Mouse (Mus musculus) right cerebral cortex, postnatal 36 days (tissue): ENCODE data around the gene Clec3a.
A peak's percentile ranks its signal among the peaks of the same experiment; 100 is the strongest.

ENCODE experiments used
- DNase-seq, 2 experiments: peaks; one replicate each; pipeline ENCODE4 v3.0.0; 2022; ENCODE audit warnings: low spot score in 2 of 2, mixed read lengths in 1 of 2

Clec3a gene

DNA sequence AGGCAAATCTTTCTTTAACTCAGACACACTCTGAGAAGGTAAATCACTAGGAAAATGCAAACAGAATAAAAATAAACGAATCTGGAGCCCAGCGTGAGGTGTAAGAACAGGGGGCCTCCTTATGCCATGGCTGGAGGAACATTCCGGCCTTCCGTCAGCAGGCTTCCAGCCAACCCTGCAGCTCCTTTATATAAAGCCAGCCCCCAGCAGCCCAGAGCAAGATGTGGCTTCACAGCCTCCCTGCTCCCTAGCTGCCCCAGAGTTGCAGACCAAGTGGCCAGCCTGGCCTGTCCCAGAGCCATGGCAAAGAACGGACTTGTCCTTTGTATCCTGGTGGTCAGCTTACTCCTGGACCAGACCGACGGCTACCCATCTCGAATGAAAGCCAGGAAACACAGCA, at the start of gene Clec3a:
Clec3a (plus strand) TSS at position 301 of the 400 bp plus-strand sequence.
- DNase-seq = no peak

DNA sequence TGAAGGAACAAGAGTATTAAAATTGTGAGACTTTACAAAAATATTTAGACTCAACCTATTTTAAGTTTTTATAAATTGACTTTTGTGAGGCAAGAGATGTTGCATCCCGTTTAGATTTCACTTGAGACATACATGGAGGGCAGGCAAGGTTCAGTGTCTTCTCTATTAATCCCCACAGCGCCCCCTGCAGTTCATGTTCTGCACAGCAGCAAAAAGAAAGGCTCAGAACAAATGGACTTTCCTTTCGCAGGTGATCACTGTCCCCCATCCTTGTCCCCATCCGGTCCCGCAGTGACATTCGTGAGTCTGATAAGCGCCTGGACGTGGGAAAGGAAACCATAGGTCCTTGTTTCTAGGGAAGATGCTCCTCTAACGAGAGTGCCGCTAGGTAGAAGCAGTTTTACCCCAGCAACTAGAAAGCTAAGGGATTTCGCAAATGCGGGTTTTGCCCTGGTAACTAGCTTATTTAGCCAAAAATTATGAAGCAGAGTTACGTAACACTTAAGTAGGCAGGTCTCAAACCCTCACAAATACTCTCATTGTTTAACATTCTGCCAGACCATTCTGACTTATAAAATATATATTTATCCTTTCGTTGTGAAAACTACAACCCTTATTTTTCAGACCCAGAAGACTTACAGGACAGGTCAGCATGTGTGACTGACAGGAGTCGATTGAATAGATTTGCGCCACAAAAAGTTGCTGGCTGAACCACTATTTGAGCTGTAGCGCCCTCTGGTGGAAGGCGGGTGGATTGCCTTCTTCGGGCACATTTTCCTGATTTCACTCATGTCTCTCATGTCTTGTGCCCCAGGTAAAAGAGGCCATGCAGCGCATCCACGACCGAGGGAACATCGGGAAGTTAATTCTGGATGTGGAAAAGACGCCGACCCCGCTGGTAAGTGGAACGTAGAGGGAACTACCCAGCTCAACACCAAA, 48.6 kb upstream of the Clec3a start:
- peak; percentile 52 to 68 for DNase-seq

DNA sequence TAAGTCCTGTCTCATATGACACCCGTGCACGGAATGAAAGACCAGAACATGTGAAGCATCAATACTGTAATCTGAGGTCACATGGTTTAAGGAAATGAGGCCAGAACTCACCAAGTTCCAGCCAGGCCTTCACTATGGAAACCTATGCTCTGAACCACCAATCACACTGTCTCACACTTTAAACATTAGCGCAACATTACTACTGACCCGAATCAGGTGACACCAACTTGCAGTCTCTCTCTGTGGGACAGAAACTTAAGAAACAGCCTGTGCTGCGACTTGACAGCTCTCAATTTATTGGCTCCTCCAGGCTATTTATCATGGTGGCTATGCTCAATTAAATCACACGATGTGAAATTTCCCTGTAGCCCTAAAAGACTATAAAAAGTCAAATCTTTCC, 43.5 kb upstream of the Clec3a start:
- no peak for DNase-seq

DNA sequence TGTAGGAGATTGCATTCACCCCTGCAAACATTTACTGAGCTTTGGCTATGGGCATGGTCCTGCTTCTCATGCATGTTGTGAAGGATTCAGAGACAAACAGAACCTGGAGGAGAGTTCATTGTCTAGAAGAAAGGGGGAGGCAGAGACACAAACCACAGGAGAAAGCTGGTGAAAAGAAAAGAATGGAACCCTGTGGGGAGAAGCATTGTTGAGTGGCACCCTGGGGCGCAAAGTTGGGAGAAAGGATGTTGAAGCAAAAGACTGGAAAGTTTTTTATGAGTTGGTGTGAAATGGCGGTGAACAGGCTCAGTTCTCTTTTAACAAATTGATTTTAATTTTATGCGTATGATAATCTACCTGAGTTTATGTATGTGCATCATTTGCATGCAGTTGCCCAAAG, 33.7 kb upstream of the Clec3a start:
- DNase-seq = no peak

DNA sequence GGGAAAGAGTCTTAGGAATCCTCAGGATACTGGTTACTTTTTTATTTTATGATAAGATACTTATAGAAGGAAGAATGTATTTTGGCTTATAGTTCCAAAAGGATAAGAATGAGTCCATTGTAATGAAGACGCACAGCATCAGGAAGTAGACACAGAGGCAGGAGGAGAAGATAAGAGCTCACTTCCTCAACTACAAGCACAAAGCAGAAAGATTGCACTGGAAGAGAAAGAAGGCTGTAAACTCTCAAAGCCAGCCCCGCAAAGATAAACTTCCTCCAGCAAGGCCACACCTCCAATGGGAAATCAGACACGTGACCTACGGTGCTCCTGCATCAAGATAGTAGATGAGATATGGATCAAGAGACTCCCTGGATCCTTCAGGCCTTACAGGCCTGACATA, 30.4 kb upstream of the Clec3a start:
- no peak for DNase-seq

DNA sequence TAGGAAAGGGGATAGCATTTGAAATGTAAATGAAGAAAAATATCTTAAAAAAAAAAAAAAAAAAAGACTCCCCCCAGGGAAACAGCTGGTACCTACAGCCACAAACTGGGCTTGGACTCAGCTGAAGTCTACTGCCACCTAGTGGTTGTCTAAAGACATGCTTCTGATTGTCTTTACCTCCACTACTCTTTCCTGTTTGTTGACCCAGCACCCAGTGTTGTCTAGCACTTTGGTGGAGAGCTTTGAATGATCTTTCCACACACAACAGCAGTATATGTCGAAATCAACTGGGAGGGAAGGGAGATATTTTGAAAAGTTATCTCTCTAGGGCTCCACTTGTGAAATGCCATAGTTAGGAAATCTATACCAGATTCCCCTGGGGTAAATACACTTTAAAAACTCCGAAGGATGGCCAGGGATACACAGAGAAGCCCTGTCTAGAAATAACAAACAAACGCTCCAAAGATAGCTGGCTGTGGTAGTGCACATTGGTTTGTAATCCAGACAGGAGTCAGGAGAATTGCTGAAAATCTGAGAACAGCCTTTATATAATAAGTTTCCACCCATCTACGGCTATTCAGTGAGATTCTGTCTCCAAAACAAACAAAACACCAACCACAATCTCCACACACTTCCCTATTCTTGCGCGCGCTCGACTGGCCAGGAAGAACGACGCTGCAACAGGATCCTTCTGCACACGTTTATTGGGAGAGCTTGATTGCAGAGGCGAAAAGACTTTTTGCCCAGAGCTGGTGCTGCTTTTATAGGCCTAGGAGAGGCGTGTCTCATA, 27.2 kb upstream of the Clec3a start:
- DNase-seq = no peak

DNA sequence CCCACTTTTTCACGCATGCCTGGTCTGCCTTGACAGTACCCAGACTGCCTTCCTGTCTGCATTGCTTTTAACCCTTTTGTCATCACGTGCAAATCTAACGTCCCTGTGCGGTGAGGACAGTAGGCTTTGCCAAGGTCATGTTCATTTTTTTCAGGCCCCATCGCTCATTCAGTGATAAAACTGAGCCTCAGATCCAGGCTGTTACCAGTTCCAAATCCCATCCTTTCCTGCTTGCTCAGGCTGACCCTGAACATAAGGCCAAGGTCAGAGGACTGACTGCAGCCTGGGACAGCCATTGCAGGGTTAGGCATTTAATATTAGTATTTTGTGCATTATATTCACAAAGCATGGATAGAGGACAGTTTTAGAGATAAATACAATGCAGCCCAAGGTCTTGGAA, 19.6 kb upstream of the Clec3a start:
- no peak for DNase-seq

DNA sequence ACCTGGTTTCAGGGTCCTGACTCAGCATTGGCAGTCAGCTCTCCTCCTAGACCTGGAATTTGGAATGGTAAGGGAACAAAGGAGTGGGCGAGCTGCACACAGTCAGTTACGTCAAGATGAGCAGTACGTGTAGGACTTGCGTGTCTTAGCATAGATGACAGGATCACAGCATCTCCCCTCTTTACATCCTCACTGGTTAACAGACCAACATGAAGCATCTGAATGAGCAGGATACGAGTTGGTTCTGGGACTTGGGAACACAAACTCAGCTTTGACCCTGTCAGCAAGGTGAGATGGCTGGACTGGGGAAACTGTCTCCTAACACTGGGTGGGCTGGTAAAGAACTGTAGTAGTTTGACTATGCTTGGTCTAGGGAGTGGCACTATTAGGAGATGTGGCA, 18.6 kb upstream of the Clec3a start:
- DNase-seq = no peak

DNA sequence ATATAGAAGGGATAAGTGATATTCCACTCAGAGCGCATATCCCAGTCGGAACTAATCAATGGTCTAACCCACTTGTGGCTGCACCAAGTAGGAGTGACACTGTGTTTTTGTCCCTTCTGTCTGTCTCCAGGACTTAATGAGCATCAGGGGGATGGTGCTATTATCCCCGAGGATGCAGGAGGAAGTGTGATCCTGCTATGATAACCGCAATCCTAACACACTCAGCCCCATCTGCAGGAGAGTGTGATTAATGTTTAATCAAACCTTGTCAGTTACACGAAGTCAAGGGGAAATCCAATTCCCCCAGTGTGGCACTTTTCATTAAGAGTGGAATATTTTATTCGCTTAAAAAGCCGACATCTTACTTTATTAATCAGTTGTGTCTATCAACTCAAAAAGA, 16.2 kb upstream of the Clec3a start:
- DNase-seq = no peak

DNA sequence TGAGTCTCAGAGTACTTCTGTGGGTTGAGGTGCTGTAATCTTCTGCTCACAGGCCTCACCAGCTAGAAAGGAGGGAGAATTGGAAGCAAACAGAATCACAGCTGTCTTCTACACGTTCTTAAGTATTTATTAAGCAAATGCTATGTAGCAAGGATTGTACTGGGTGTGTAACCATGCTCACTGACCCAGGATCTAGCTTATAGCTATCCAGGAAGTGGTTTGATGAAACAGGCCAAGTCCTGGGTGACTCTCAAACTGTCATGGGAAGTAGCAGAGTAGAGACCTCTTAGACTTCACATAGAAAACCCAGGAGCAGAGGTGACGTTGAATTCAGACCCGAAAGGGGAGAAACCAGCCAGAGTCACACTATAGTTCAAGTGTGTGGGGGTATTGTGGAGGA, 6.5 kb upstream of the Clec3a start:
- no peak for DNase-seq

DNA sequence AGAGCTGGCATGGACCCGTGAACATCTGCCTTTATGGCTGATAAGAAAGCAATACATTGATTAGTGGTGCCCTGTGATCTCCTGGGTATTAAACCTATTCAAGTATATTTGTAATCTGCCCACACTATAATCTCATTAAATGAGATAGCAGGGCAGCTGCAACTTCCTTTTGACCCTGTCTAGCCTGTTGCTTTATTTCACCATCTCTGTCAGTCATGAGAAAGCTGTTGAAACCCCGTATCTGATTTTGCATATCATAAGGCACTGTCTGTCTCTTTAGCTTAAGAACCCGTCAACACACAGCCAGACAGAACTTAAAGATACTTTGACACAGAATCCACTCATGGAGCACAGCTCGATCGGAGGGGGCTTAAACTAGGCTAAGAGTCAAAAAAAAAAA, 600 bp downstream of the Clec3a start:
- DNase-seq = no peak

DNA sequence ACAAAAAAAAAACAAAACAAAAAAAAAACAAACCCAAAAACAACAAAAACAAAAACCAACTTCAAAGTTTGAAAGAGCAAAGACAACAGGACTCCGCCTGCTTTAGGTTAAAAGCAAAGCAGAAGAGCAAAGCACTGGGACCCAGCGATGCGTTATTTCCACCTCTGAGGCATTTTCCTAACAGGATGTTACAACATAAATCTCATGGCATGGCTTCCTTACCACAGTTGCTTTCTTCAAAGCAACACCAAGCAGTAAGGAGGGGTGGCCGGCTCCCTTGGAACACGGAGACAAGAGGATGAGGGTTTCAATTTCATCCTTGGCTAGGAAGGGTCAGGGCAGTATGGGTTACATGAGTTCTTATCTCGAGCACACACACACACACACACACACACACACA, 1.0 kb downstream of the Clec3a start:
- no peak for DNase-seq

DNA sequence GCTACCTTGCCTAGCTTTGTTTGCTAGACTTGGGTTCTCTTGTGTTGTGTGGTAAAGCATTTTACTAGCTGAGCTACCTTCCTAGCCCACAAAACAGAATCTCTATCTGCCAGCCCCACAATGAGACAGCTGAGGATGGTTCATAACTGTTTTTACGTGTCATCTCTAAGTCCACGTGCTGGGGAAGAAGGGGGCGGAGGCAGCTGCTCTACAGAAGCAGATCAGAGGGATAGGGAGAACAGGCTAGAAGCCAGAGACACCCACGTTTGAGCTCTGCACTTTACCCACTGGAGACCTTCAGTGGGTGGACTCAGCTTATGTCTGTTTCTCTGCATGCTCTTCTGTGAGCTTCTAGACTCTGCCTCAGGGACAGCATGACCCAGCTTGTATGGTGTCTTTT, 3.7 kb downstream of the Clec3a start:
- DNase-seq = peak; percentile 20 to 53

DNA sequence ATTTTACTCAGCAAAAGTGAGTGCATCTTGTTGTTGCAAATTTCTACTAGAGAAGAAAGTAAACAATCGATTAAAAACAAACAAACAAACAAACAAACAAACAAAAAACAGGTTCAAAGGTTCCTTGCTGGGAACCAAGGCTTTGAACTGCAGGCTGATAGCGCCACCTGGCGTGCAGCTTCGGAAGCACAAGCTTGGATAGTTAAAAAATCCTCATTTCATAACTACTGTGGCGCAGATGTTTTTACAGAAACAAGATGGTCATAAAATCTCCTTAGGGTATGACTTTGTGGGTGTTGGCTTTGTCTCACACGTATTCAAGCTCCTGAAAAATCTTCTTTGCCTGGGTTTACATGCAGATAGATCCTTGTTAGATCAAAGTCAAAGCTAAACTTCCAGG, 20.4 kb downstream of the Clec3a start:
- no peak for DNase-seq

DNA sequence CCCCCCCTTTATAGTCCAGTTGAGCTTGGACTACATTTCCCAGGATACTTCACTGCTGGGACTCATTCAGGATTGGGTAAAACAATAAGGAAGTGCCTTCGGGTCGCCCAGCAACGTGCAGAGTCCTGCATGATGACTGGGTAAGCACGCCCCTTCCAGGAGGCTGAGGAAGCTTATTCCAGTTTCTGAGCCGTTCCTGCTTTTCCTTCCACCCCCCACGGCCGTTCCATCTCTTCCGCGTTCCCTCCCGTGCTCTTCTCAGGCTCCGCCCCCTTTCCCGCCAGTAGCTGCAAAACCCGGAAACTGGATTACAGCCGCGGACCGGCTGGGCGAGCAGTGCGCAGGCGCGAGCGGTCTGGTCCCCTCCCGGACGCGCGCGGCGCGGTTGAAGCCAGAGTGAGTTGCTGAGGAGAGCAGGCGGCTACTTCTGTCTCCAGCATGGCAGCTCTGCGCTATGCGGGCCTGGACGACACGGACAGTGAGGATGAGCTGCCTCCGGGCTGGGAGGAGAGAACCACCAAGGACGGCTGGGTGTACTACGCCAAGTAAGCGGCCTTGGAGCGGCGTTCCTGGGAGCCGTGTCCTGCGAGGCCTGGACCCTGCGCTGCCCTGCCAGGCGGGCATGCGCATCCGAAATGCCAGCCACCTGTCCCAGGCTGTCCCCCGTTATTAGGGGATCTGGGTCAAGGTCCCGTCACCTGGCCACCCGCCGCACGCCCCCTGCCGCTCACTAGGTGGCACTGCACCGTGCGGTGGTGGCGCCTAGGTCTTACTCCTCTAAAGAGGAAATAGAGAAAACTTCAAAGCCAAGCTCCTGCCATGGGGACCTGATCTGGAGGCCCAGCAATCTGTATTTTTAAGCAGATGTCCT, 21.7 kb downstream of the Clec3a start, which contains the start of gene Wwox:
Wwox (plus strand) TSS at position 322 of the 871 bp plus-strand sequence.
- DNase-seq = peak; percentile 98 to 99

DNA sequence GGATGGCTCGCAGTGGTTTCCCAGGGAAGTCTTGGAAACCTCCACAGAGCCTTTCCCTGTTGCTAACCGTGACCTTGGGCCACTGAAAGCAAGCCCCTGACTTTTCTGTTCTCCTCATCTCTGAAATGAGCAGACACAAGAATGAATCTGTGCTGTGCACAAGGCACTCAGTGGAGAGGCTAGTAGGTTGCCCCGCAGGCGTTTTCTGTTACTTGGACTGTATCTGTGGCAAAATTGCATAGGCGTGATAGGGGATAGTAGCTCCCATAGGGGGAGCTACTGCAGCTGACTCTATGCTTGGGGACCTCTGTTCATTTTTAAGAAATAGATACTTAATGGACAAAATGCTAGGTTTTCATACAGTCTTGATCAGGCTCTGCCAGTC, 22.3 kb downstream of the Clec3a start:
- DNase-seq = no peak

DNA sequence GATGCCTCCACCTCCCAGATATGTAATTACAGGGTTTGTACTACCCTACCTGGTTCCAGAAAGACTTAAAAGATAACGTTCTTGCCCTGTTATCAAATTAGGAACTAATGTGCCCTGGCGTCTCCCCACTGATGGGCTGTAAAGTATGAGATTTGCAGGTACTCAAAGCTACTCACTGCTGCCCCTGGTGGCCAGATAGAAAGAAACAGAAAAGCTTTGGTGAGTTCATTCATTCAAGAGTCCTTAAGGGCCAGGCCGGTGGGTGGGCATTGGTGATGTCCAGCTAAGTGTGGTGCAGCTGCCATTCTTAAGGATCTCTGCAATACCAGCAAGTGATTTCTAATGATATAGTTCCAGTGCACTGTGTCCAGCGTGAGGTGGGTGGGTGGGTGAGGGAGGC, 23.7 kb downstream of the Clec3a start:
- no peak for DNase-seq

DNA sequence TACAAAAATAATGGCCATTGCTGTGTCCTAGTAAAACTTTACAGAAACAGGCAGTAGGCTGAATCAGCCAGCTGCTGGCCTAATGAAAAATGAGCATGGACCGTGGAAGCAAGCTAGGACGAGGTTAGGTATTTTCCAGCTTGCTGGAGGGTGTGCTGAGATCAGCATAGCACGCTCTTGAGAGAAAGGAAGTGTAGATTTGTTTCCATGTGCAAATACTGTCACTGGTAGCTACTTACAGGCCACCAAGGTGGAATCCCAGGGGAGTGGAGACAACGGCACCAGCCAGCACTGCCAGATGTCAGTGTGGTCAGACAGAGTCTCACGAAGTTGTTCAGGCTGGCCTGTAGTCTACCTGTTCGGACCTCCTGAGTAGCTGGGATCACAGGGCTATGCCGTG, 29.0 kb downstream of the Clec3a start:
- DNase-seq = no peak

DNA sequence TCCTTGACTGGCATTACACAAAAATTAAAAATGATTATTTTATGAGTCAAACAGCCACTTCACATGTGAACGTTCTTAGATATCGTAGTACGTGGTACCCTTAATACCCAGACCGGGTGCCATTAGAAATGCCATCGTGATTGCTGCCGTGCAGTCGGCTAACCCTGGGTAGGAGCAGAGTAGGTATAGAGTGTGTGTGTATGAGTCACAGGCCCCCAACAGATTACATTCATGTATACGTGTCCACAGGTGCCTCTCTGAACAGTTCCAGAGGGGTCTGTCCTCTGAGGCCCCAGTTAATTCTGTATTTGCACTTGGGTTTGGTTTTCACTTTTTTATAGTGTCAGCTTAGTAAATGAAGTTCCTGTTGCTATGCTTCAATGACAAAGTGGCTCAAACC, 34.4 kb downstream of the Clec3a start:
- DNase-seq = no peak

DNA sequence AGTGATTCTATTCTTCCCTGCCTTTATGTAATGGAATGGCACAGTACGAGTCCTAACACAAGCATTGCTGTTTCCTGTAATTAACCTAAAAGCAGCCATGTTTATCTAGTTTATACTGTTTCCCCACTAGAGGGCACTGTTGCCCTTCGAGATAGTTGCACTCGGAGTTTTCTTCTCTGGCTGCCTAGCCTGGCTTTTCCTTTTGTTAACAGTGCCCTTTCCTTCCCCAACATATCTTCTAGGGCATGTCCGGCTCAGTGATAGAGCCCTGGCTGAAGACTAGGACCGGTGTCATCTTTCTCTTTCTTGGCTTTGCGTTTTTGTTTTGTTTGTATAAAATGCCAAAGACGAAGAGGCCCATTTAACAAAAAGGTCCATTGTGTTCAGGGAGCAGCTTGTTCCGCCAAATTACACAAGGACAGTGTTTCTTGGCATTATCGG, 34.9 kb downstream of the Clec3a start:
- DNase-seq = no peak

DNA sequence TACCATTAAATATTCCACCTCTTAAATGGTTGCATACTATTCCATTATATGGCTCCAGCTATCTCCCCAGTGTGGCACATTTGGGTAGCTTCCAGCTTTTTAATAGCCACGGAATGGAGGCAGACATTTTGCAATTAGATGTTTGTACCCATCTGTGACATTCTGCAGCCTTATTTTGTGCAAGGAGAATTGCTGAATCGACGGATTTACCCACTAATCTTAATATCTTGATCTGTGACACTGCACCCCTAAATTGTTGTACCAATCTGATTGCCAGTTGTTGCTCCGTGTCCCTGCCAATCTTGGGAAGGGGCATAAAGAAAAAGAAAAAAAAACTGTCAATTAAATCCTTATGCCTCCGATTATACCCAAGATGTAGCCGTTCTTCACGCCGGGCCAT, 37.4 kb downstream of the Clec3a start:
- DNase-seq = no peak

DNA sequence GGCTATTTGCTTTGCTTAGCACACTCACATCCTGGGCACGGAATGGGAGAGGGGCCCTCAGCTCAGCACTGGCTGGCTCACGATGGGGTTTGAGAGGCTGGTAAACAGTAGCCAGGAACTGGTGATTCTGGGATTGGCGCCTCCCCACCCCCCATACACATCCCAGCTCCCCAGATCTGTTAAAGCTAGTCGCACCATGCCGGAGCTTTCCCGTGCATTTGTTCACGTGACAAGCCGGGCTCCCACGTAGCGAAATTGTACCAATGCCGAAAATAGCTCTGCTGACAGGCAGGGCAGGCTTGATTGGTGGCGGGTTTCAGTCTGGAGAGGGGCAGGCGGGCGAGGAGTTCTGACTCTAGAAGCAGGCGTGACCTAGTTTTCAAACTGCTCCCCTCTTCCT, 38.1 kb downstream of the Clec3a start:
- peak in 1 of 2 experiments; percentile 28 for DNase-seq
